Mouse (Mus musculus): ENCODE measurements around the gene Atp8b2.
A peak's percentile ranks its signal among the peaks of the same experiment; 100 is the strongest.

Gene Atp8b2

GRCm38 (mm10) chr3:89959435-89959834, 3.9 kb downstream of the Atp8b2 start:
- no peak for DNase-seq (ENCODE audit: low spot score)

GRCm38 (mm10) chr3:89957880-89958279, 5.4 kb downstream of the Atp8b2 start:
- no peak for DNase-seq (ENCODE audit: low spot score)

- DNase-seq (ENCODE audit: low spot score), result no peak
Observed at GRCm38 (mm10) chr3:89956177-89956971, 6.9 kb downstream of the Atp8b2 start.

GRCm38 (mm10) chr3:89953420-89953819, 9.9 kb downstream of the Atp8b2 start:
- no peak for DNase-seq (ENCODE audit: low spot score)

- DNase-seq (ENCODE audit: low spot score), result no peak
Observed at GRCm38 (mm10) chr3:89948655-89949054, 14.7 kb downstream of the Atp8b2 start.

- DNase-seq (ENCODE audit: low spot score), result no peak
Observed at GRCm38 (mm10) chr3:89948021-89948420, 15.3 kb downstream of the Atp8b2 start.

GRCm38 (mm10) chr3:89945026-89945425, 18.3 kb downstream of the Atp8b2 start:
- DNase-seq (ENCODE audit: low spot score), result no peak

GRCm38 (mm10) chr3:89942894-89943293, 20.4 kb downstream of the Atp8b2 start:
- DNase-seq (ENCODE audit: low spot score), result no peak

- DNase-seq (ENCODE audit: low spot score), result no peak
Observed at GRCm38 (mm10) chr3:89936495-89936894, 26.8 kb downstream of the Atp8b2 start.

- DNase-seq (ENCODE audit: low spot score), result no peak
Observed at GRCm38 (mm10) chr3:89932925-89933324, 30.4 kb downstream of the Atp8b2 start.

- DNase-seq (ENCODE audit: low spot score), result no peak
Observed at GRCm38 (mm10) chr3:89928956-89929355, 34.4 kb downstream of the Atp8b2 start.

GRCm38 (mm10) chr3:89926440-89926839, 36.9 kb downstream of the Atp8b2 start:
- no peak for DNase-seq (ENCODE audit: low spot score)

GRCm38 (mm10) chr3:89920711-89921110, 42.6 kb downstream of the Atp8b2 start:
- DNase-seq (ENCODE audit: low spot score), result no peak

GRCm38 (mm10) chr3:89917408-89917807, 45.9 kb downstream of the Atp8b2 start:
- DNase-seq (ENCODE audit: low spot score), result no peak

GRCm38 (mm10) chr3:89916622-89917021, 46.7 kb downstream of the Atp8b2 start:
- no peak for DNase-seq (ENCODE audit: low spot score)

GRCm38 (mm10) chr3:89914700-89915099, 48.6 kb downstream of the Atp8b2 start:
- no peak for DNase-seq (ENCODE audit: low spot score)

- DNase-seq (ENCODE audit: low spot score), result peak; percentile 72
Observed at GRCm38 (mm10) chr3:89912543-89913391, 50.5 kb downstream of the Atp8b2 start, which contains the start of gene Il6ra. TSS of gene Il6ra (minus strand) at chr3:89913196.

GRCm38 (mm10) chr3:89912108-89912542, 51.2 kb downstream of the Atp8b2 start:
- no peak for DNase-seq (ENCODE audit: low spot score)

GRCm38 (mm10) chr3:89911207-89911606, 52.1 kb downstream of the Atp8b2 start:
- no peak for DNase-seq (ENCODE audit: low spot score)

- no peak for DNase-seq (ENCODE audit: low spot score)
Observed at GRCm38 (mm10) chr3:89909703-89910542, 53.4 kb downstream of the Atp8b2 start.

- no peak for DNase-seq (ENCODE audit: low spot score)
Observed at GRCm38 (mm10) chr3:89908836-89909235, 54.5 kb downstream of the Atp8b2 start.

GRCm38 (mm10) chr3:89907846-89908245, 55.5 kb downstream of the Atp8b2 start:
- no peak for DNase-seq (ENCODE audit: low spot score)

All from urinary bladder, postnatal 10 days (tissue).